In the genomic region with DNA sequence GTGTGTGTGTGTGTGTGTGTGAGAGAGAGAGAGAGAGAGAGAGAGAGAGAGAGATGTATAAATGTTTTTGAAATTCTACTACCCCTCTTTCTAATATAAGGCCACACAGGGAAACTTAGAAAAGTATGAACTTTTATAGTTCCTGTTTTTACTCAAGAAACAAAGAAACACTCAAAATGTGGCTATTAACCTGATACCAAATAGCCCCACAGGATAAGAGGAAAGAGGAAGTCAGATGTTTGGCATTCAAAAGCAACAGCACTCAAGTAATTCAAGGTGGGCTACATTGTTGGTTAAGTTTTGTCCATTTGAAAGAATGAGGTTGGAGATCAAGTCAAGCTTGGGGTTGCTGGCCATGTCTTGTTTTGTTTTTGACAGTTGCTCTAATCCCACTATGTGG, we compare ENCODE assay signal across 28 mouse cellular contexts. TPM values are rescaled to one million over a fixed set of nuclear protein-coding genes. Genes with fewer than 3 reads are reported as not detected.
"Had no signal": no experiment of that assay in that cellular context is flagged by ENCODE, and none has a peak within 500 bp of the region (broad histone marks: within the 10 kb centered on the region; RNA-seq: fewer than 3 reads in every experiment).

No protein-coding gene starts in this region.

- H3K27ac ChIP-seq: intestine, embryonic 15.5 days; kidney, postnatal 0 days; limb, embryonic 12.5 days; limb, embryonic 15.5 days; liver, embryonic 14.5 days; macrophage; midbrain, embryonic 12.5 days; midbrain, embryonic 15.5 days; neural tube, embryonic 12.5 days; neural tube, embryonic 15.5 days; stomach, embryonic 15.5 days had no signal

- H3K4me2 ChIP-seq: intestine, embryonic 15.5 days; limb, embryonic 12.5 days; limb, embryonic 15.5 days; liver, embryonic 11.5 days; lung, embryonic 14.5 days; midbrain, embryonic 12.5 days; midbrain, embryonic 15.5 days; neural tube, embryonic 12.5 days; neural tube, embryonic 15.5 days; stomach, embryonic 15.5 days had no signal

- ATAC-seq: intestine, embryonic 15.5 days; liver, postnatal 0 days; lung, postnatal 0 days; midbrain, embryonic 15.5 days had no signal

- H3K4me1 ChIP-seq: intestine, embryonic 15.5 days; limb, embryonic 12.5 days; limb, embryonic 15.5 days; midbrain, embryonic 12.5 days; midbrain, embryonic 15.5 days; neural tube, embryonic 12.5 days; neural tube, embryonic 15.5 days; stomach, embryonic 15.5 days had no signal

- H3K36me3 ChIP-seq: intestine, embryonic 15.5 days; limb, embryonic 12.5 days; limb, embryonic 15.5 days; midbrain, embryonic 12.5 days; midbrain, embryonic 15.5 days; neural tube, embryonic 12.5 days; neural tube, embryonic 15.5 days; stomach, embryonic 15.5 days had no signal

- H3K27me3 ChIP-seq: intestine, embryonic 15.5 days; limb, embryonic 12.5 days; limb, embryonic 15.5 days; midbrain, embryonic 12.5 days; midbrain, embryonic 15.5 days; neural tube, embryonic 12.5 days; neural tube, embryonic 15.5 days; stomach, embryonic 15.5 days had no signal

- H3K9me3 ChIP-seq: intestine, embryonic 15.5 days; limb, embryonic 12.5 days; limb, embryonic 15.5 days; midbrain, embryonic 12.5 days; midbrain, embryonic 15.5 days; neural tube, embryonic 12.5 days; neural tube, embryonic 15.5 days; stomach, embryonic 15.5 days had no signal

- H3K4me3 ChIP-seq: intestine, embryonic 15.5 days; limb, embryonic 12.5 days; limb, embryonic 15.5 days; midbrain, embryonic 12.5 days; midbrain, embryonic 15.5 days; neural tube, embryonic 12.5 days; neural tube, embryonic 15.5 days; stomach, embryonic 15.5 days had no signal

- DNase-seq: kidney, adult 11 months; kidney, postnatal 25 days; left cerebral cortex, postnatal 4 days; liver, postnatal 0 days; lung, embryonic 14.5 days; retina, postnatal 1 day; right cerebral cortex, postnatal 25 days; thymus, adult 18-20 months; thymus, postnatal 14 days; thymus, postnatal 4 days had no signal

- H3K9ac ChIP-seq: intestine, embryonic 15.5 days; limb, embryonic 12.5 days; limb, embryonic 15.5 days; liver, embryonic 14.5 days; liver, postnatal 0 days; lung, embryonic 14.5 days; midbrain, embryonic 12.5 days; midbrain, embryonic 15.5 days; neural tube, embryonic 12.5 days; neural tube, embryonic 15.5 days; stomach, embryonic 15.5 days had no signal

RNA-seq across cellular contexts. Expression of a gene that starts 13.6 kb away (rescaled TPM):
- total RNA-seq: layer of hippocampus, postnatal 14 days; left cerebral cortex, adult 8-10 months; left cerebral cortex, postnatal 14 days; left cerebral cortex, postnatal 4 days; megakaryocyte-erythroid progenitor cell, adult 5-6 weeks had no signal
- polyA plus RNA-seq: intestine, embryonic 15.5 days; kidney, embryonic 14.5 days; kidney, postnatal 0 days; limb, embryonic 12.5 days; limb, embryonic 15.5 days; liver, embryonic 11.5 days; liver, embryonic 14.5 days; liver, postnatal 0 days; lung, embryonic 14.5 days; lung, postnatal 0 days; macrophage; midbrain, embryonic 12.5 days; midbrain, embryonic 15.5 days; neural tube, embryonic 12.5 days; neural tube, embryonic 15.5 days; stomach, embryonic 15.5 days had no signal

RNA-seq across cellular contexts. Expression of a gene that starts 32.3 kb away (rescaled TPM):
- total RNA-seq: layer of hippocampus, postnatal 14 days; left cerebral cortex, adult 8-10 months; left cerebral cortex, postnatal 14 days; left cerebral cortex, postnatal 4 days had no signal
- polyA plus RNA-seq: intestine, embryonic 15.5 days; kidney, embryonic 14.5 days; kidney, postnatal 0 days; limb, embryonic 12.5 days; limb, embryonic 15.5 days; liver, embryonic 11.5 days; liver, embryonic 14.5 days; liver, postnatal 0 days; lung, embryonic 14.5 days; lung, postnatal 0 days; macrophage; midbrain, embryonic 12.5 days; midbrain, embryonic 15.5 days; neural tube, embryonic 12.5 days; neural tube, embryonic 15.5 days; stomach, embryonic 15.5 days had no signal

RNA-seq across cellular contexts. Expression of a gene that starts 47.5 kb away (rescaled TPM):
- total RNA-seq: layer of hippocampus, postnatal 14 days; left cerebral cortex, adult 8-10 months; left cerebral cortex, postnatal 14 days; left cerebral cortex, postnatal 4 days; megakaryocyte-erythroid progenitor cell, adult 5-6 weeks had no signal
- polyA plus RNA-seq: intestine, embryonic 15.5 days; limb, embryonic 15.5 days; liver, embryonic 11.5 days; liver, embryonic 14.5 days; liver, postnatal 0 days; lung, postnatal 0 days; macrophage; neural tube, embryonic 15.5 days had no signal
